Mouse (Mus musculus): ENCODE measurements around the gene Aagab.

Gene Aagab

DNA sequence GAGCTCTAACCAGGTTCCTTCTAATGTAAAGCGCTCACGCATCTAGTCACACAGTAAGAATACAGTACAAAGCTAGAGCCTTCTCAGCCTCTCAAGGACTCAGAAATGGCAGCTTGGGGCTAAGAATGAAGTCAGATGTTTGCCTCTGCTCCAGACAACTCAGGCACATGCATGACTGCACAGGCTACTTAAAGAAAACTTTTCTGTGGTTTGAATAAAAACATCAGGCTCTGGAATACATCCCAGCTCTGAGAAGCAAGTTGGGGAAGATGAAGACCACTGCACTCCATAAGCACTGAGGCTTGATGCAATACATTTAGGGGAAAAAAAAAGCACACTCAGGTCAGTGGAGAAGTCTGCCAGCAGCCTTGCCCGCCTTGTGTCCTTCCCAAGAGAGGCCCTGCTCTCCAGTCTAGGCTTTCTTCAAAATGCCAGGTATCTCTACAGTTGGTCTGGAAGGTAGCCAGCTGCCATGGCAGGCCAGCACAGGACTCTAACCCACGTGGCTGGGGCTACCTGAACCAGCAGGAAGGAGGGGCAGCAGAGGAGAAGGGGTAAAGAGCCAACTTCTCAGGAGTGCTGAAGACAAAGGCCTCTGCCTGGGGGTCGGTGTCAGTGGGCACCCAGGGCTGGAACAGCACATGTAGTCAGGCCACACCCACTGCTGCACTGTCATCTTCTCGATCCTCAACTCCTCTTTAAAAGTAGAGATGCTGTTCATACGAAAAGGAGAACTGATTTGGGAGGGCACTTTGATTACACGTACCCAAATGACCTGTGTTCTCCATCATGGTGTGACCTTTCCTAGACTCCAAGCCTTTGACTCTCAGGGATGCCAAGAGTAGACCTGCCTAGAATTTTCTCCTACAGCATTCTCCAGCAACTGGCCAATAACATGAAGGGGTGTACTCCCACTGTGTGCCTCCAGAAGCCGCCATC is 45.4 kb downstream of the Aagab start:
- in situ Hi-C loops (cut with MboI, MseI) = loop anchor here in 1 of 2 experiments (5.0 to 10.0 kb wide), 2 partner anchors 194 to 447 kb away; no protein-coding TSS in a partner anchor

DNA sequence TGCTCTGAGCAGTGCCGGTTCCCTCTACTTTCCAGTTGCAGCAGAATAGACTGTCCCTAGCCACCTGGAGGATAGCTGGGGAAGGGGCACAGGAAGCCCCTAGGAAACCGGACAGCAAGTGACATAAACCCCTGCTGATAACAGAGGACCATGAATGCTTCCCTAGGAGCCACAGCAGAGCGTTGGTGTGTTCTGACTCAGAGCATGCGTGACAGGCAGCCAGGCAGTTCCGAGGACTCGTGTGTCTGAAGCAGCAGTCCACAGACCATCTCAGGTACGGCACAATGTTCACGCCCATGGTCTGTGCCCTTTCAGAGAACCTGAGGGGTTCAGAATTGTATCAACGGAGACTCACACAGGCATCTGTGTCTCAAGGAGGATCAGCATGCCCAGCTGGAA is 46.1 kb downstream of the Aagab start:
- in situ Hi-C loops (cut with MboI, MseI) = loop anchor here in 1 of 2 experiments (5.0 to 10.0 kb wide), 2 partner anchors 194 to 446 kb away; no protein-coding TSS in a partner anchor

- in situ Hi-C loops (cut with MboI, MseI) = loop anchor here (5.0 to 10.0 kb wide), 2 partner anchors 192 to 445 kb away; no protein-coding TSS in a partner anchor
Measured at GRCm38 (mm10) chr9:63649841-63650545, 47.5 kb downstream of the Aagab start.

GRCm38 (mm10) chr9:63650905-63651304 is 48.4 kb downstream of the Aagab start:
- in situ Hi-C loops (cut with MboI, MseI) = loop anchor here in 1 of 2 experiments (5.0 kb wide), 1 partner anchor 191 kb away; no protein-coding TSS in a partner anchor

DNA sequence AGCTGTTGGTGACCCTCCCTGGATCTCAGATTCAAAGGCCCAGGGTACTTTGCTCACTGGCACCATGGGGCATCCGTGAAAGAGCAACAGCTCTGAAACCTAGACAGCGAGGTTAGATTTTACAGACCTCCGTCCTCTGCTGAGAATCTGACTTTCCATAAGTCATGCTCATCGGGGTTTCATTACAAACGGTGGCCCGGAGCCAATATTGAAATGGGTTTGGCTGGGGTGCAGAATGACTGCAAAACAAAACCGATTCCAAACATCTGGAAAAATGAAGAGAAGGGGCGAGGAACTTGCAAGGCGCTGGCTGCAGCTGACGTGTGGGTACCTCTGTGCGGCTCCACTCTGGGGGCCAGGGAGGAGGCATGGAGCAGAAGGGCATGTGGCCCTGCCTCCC is 49.1 kb downstream of the Aagab start:
- in situ Hi-C loops (cut with MboI, MseI) = loop anchor here in 1 of 2 experiments (5.0 kb wide), 1 partner anchor 191 kb away; no protein-coding TSS in a partner anchor

DNA sequence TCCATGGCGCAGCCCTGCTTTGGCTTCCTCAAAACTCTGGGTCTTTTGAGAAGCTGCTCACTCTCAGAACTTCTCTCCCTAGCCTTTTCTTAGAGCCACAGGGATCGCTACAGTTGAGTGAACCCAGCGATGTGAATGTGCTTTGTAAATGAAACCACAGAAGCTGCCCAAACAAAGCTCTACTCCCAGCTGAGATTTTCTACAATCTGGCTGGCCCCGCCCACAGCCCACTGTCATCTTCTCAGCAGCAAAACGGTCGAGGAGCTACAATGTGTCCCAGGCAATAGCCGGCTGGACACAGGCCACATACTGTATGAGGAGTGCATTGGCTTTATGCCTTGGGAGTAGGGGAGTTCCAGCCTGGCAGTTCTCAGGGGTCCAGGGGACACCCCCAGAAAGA is 51.2 kb downstream of the Aagab start:
- in situ Hi-C loops (cut with MboI, MseI) = loop anchor here in 1 of 2 experiments (5.0 kb wide), 1 partner anchor 189 kb away; no protein-coding TSS in a partner anchor

DNA sequence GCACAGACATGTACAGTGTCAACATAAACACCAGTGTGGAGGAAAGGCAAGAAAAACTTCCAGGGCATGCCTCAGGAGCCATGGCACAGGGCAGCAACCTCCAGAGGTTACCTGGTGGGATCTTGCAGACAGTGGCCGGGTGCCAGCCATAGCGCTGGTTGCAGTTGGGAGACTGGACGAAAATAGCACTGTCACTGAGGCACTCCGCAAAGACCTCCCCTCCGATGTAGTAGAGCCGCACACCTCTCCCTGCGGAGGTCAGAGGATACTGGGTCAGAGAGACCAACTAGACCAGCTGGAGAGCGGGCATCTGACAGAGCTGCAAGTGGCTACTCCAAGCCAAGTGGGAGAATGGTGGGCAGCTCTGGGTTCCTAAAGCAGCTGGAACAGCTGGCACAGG is 52.1 kb downstream of the Aagab start:
- in situ Hi-C loops (cut with MboI, MseI) = loop anchor here in 1 of 2 experiments (5.0 kb wide), 1 partner anchor 188 kb away; no protein-coding TSS in a partner anchor

GRCm38 (mm10) chr9:63655092-63655491 is 52.6 kb downstream of the Aagab start:
- in situ Hi-C loops (cut with MboI, MseI) = no loop called here

DNA sequence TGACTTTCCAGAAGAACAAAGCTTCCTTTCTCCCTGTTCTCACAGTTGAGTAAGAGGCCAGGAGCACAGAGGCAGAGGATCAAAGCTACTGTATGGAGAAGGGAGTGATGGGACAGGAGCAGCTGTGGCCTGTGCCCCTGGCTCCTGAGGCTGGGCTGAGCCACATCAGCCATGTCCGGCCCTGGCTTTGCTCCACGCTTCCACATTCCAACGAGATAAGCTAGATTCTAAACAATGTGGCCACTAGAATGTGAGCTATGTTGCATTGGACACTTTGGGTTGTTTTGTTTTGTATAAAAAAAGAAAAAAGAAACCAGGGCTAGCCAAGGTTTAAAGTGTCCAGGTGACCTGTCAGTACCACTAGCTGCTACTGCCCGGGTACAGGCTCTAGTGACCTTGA is 54.7 kb downstream of the Aagab start:
- in situ Hi-C loops (cut with MboI, MseI) = no loop called here

DNA sequence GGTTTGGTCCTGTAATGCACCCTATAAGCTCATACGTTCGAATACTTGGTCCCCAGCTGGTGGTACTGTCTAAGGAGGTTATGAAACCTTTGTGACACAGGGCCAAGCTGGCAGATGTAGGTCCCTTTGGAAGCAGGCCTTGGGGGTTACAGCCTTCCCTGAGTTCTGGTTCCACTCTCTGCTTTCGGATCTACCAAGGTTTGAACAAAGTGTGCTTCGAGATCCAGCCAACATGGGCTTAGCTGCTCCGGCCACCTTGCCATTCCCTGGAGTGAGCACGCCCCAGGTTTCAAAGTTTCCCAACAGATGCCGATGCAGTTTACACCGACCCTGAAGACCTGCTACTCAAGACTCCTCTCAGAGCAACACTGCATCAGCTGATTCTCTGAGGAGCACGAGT is 56.0 kb downstream of the Aagab start:
- in situ Hi-C loops (cut with MboI, MseI) = no loop called here

DNA sequence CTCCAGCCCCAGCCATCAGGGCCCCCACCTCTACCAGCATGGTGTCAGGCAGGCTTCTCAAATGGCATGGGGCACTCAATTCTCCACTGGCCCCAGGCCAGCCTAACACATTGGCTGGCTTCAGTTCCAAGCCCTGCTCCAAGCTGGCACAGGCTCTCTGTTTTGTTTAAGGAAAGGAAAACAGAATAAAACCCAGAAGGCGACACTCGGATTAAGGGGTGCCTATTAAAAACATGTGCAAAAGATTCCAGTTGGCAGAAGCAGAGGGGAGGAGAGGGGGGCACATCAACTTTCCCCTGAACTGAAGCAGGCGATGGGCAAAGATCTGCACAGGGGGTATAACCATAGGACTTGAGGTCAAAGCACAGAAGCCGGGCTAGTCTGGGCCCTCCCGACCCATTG is 56.5 kb downstream of the Aagab start:
- in situ Hi-C loops (cut with MboI, MseI) = no loop called here

GRCm38 (mm10) chr9:63660061-63660460 is 57.6 kb downstream of the Aagab start:
- in situ Hi-C loops (cut with MboI, MseI) = loop anchor here in 1 of 2 experiments (5.0 kb wide), 2 partner anchors 107 to 162 kb away; no protein-coding TSS in a partner anchor

GRCm38 (mm10) chr9:63660691-63661090 is 58.2 kb downstream of the Aagab start:
- in situ Hi-C loops (cut with MboI, MseI) = loop anchor here in 1 of 2 experiments (5.0 kb wide), 2 partner anchors 107 to 162 kb away; no protein-coding TSS in a partner anchor

- in situ Hi-C loops (cut with MboI, MseI) = loop anchor here in 1 of 2 experiments (5.0 kb wide), 2 partner anchors 105 to 160 kb away; no protein-coding TSS in a partner anchor
Measured at GRCm38 (mm10) chr9:63662759-63663158, 60.3 kb downstream of the Aagab start.

GRCm38 (mm10) chr9:63663222-63663621 is 60.8 kb downstream of the Aagab start:
- in situ Hi-C loops (cut with MboI, MseI) = loop anchor here in 1 of 2 experiments (5.0 kb wide), 2 partner anchors 104 to 159 kb away; no protein-coding TSS in a partner anchor

GRCm38 (mm10) chr9:63664300-63664745 is 61.9 kb downstream of the Aagab start:
- in situ Hi-C loops (cut with MboI, MseI) = loop anchor here in 1 of 2 experiments (5.0 kb wide), 2 partner anchors 103 to 158 kb away; no protein-coding TSS in a partner anchor

GRCm38 (mm10) chr9:63664792-63665646 is 62.6 kb downstream of the Aagab start:
- in situ Hi-C loops (cut with MboI, MseI) = loop anchor here in 1 of 2 experiments (5.0 kb wide), 2 partner anchors 102 to 157 kb away; no protein-coding TSS in a partner anchor

DNA sequence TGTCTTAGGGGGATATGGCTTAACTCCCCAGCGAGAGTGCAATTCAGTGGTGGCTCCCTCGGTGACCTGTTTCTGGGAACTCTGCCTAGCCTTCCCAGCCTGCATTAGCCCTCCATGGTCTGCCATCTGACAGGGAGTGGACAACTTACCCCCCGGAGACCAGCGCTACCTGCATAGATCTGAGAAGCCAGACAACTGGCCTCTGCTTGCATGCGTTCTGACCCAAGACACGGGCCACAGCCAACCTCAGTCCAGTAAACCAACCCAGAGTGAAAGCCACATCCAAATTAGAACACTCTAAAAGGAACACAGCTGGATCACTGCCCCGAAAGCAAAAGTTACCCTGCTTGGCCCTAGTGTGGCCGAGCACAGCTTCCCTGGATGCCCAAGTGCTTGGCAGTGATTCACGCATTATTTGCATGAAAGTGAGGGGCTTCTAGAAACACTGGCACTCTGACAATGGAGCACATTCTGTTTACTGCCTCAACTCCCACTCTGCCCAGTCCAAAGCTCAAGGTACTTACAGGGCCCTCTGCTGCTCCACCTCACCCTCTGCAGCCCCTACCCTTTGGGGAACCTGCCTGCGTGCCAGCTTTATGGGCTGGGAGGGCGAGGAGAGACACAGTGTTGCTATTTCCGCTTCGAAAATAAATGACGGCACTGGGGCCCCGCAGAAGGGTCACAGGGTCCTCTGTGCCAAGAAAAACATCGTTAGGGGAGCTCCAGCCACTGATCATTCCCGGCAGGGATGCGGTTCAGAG is 64.3 kb downstream of the Aagab start:
- in situ Hi-C loops (cut with MboI, MseI) = no loop called here

GRCm38 (mm10) chr9:63667373-63667724 is 64.9 kb downstream of the Aagab start:
- in situ Hi-C loops (cut with MboI, MseI) = no loop called here

GRCm38 (mm10) chr9:63668621-63669020 is 66.2 kb downstream of the Aagab start:
- in situ Hi-C loops (cut with MboI, MseI) = no loop called here

All from T-helper 17 cell (primary cell).